Mouse (Mus musculus) MN1 (cell line): ENCODE measurements around the gene Smap2.

Experiments
- DNase-seq: peaks from one replicate; pipeline ENCODE4 v3.0.0-alpha.2; 2016; ENCODE audit warnings: low spot score

Smap2 gene

DNA sequence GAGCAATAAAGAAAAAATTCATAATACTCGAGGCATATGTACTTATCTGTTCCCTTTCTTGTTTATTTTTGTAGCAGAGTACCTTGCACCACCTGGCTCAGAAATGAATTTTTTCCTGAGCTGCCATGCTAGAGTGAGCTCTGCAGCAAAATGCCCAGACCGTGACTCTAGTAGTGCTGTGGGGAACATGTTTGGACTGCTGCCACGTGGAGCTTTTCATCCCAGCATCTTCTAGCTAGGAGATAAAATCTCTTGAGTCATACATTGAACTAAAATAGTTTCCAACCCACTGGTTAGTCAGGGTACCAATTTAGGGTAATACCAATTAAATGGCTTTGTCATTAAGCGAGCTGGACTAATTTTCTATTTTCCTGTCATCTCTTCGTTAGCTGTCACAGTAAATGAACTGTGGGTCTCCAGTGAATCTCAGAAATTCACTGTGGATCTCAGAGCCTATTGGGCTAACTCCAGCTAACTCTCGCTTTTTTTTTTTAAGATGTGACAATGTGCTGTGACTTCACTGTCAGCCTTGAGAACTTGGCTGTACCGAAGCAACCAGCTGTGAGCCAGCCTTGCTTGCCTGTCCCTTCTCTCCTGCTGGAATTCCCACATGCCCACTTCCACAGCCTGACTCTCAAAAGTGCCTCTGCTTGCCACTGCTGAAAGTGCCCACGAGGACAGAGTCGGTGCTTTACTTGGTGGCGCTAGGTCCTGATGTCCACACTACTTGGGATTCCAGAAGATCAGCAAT is 3.2 kb upstream of the Smap2 start:
- peak; percentile 28 for DNase-seq

DNA sequence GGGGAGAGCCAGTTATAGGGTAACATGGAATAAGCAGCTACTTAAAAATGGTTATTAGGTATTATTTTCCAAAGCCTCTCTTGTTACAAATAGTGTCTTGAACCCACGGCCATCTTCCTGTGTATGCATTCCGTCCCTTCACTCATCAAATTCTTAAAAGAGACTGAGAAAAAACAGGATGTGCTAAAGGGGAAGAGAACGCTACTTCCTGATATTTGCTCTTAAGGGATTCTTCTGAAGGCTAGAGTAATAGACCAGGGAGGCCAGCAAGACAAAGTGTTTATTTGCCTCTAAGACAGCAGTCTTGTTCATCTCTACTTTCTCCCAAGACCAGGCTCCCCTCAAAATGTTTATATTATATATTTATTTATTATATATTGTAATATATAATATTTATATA is 1.2 kb upstream of the Smap2 start:
- DNase-seq: no peak

DNA sequence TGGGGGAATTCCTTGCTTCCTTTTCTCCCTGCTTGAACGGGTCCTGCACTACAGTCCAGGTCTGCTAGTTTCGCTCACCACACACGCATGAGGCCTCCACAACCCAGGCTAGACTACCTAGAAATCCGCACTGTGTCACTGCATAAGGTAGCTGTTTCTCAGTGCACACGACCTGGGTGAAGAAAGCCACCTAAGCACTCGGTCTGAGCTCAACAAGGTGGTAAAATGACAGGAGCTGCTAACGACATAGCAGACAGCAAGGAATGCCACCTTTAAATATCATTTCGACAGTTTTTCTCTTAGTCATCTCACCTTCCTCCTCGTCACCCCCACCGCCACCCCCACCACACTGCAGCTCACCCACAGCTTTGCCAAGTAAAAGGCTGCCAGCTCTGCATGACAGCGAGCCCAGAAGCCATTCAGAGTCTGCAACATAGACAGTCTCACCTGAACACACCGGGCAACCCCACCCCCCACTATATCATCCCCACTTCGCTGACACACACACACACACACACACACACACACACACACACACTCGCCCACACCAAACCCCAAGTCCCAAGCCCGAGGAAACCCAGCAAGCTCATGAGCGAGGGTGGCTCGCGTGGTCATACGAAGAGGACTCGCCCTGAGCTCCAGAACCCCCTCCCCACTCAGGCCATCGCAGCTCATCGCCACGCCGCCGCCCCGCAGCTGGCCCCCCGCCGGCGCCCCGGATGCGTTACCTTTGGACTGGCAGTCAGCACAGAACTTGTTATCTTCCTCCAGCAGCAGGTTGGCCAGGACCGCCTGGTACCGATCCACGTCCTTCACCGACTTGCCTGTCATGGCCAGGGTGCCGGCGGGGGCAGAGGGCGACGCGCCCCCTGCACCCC is 787 bp downstream of the Smap2 start:
- no peak for DNase-seq

DNA sequence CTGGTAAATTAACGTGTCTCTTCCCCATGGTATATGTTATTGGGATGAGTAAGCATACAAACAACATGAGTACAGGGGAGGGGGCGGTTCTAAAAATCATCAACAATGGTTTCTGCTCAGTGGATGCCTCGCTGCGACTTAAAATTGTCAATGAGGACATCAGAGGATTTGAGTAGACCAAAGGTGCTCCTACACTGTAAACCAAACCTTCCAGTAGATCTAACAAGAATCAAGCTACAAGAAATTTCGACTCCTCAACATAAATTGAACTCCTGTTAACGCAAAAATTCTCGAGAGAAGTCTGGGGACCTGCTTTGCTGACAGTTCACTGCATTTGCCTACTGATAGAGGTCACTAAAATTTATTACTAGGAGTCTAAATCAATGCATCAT is 1.8 kb downstream of the Smap2 start:
- DNase-seq: no peak

DNA sequence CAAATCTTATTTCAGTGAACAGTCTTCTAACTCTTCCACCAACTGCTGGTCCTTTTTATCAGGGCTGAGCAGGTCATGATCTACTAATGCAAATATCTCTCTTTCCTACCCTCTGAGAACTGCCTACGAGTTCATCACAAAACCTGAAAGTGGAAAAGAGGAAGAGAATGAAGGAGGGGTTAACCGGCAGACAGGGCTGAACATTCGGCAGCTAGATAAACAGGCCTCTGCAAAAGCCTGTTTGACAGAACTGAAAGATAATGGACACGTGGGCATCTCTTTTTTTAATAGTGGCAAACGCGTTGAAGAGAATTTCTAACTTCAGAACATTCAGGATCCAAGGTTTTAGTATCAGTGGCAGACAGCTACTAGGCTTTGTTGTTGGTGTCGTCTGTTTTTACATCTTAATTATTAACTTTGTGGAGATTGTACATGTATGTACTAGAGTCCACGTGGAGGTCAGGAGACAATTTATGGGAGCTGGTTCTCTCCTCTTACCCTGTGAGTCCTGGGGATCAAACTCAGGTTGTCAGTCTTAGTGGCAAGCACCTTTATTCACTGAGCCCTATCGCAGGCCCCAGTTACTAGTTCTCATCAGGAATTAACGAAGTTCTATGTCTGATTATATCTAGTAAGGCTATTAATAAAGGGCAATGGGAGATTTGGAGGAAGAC is 2.3 kb downstream of the Smap2 start:
- DNase-seq: no peak

DNA sequence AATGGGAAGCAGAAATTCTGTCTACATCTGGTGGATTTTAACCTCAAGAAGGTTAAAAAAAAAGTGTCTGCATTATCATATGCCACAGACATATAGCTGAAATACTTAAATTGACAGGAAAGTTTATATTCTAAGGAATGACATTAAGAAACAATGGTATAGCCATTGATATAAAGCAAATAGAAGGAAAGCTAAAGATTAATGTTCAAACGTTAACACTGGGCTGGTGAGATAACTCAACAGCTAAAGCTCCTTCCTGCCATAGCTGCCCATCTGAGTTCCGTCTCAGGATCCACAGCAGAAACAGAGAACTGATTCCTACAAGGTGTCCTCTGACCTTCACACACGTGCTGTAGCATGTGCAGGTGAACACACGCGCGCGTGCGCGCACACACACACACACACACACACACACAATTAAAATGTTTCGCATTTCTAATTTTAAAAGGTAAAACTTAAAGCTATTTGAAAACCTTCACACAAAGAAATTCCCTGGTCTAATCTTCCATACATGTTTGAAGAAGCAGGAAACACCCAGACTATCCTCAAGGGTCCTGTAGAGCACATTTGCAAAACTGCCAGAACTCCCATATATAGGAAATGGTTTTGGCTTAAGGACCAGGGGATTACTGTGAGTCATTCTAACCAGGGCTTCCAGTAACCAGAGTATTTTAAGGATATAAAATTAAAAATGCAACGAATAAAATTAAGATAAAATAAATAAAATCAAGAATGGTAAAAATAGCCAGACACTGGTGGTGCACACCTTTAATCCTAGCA is 6.1 kb downstream of the Smap2 start:
- DNase-seq: no peak

DNA sequence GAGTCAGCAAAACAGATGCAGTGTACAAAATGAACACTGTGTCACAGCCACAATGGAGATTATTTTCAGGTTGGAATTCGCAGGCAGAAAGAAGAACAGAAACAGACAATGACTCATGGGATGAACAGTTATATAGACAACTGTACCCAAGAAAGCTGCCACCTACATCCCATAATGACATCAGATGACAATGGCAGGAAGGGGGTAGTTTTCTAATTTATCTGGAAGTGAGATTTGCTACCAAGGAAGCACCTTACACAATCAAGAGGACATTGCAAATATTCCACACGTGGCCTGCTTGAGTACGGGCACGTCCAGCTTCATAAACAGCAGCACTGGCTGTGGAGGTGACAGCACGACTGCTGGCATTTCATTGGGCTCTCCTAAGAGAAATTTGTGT is 7.9 kb downstream of the Smap2 start:
- DNase-seq: no peak

DNA sequence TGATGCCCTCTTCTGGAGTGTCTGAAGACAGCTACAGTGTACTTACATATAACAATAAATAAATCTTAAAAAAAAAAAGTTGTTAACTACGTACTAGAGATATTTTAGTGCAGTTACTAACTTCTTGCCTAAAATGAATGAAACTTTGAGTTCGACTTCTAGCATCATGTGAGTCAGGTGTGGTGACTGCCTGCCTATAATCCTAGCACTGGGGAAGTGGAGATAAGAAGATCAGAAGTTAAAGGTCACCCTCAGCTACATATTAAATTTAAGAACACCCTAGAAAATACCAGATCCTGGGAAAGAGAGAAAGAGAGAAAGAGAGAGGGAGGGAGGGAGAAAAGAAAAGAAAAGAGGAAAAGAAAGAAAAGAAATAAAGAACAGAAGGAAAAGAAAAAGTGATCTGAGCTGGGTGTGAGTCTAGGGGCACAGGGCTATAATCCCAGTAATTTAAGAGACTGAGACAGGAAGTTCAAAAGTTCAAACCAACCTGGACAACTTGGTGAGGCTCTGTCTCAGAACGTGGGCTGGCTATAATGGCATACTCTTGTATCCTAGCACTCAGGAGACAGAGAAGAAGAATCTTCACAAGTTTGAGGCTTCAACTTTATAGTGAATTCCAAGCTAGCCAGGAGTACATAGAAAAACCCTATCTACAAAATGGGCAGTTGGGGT is 8.8 kb downstream of the Smap2 start:
- DNase-seq: no peak

DNA sequence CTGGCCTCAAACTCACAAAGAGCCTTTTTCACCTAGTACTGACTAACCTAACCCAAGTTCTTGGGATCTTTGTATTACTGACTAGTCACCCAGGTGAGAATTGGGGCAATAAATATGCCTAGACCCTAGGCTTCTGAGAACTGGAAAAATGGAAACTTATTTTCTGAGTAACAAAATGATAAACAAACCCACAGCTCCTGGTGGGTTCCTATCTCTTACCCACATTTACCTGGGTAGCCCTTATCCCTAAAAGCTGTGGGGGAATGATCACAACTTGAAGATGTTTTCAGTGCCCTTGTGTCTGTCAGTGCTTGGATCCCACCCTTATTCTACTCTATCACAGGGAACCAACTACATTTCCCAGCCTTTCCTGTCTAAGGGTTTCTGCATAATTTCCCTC is 10.0 kb downstream of the Smap2 start:
- no peak for DNase-seq

DNA sequence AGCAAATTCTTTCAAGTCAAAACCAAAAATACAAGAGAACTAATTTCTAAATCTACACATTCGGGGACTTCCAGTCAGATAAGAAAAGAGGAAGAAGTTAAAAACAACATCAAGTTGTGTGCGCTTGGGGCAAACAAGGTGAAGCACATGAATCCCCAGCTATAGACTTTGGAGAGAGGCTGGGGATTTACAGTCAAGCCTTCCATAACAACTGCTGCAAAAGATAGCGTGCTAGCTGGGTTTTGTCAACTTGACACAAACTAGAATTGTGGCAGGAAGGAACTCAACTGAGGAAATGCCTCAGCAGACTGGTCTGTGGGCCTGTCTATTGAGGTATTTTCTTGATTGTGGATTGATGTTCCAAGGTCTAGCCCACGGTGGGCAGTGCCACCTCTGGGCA is 12.4 kb downstream of the Smap2 start:
- DNase-seq: no peak

DNA sequence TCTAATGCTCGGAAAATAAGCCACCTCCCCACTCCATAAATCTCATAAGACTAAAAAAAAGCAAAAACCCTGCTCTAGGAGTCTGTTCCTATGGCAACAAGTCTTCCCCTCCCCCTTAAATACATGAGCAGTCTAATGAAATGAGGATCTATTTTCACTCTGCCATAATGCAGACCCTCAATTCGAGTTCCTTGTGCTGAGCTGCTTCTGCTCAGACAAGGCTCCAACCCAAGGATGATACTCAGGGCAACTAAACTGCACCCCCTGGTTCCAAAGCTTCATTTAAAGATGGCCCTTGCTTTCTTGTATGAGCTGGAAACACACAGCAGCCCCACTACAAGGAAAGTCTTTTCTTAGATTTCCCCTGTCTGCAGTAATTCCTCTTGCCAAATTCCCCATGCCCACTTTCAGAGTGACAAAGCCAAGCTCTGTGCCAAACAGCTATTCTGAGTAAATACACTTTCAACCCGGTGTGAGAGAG is 13.4 kb downstream of the Smap2 start:
- no peak for DNase-seq

DNA sequence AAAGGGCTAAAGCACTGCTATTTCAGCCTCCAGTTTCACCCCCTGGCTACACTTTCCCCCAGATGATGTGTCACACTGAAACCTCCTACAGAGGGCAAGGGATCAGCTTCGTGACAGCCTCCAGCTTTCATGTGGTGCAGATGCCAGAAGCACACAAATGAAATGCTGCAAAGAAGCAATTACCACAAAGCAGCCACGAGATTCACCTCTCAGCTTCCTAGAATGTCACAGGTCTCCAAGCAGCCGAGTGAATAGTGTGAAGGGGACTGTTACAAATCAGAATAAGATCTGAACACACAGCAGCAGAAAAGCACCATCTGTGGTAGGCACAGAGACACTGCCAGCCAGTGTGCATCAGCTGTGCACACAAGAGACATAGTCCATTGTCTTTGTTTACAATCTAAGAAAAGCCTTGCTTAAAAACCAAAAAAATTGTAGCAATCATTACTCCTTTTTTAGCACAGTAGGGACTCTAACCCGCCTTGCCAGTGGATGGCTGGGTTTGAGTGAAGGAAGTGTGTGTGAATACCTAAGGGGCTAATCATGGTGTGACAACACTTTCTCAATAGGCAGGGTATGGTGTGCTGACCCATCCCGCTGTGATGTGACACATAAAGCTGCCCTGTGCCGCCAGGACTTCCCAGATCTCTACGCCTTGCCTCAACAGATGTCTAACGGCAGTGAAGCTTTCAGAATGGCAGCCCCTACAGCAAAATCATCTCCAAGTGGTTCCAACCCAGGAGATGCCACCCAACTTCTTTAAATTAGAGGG is 14.5 kb downstream of the Smap2 start:
- no peak for DNase-seq

DNA sequence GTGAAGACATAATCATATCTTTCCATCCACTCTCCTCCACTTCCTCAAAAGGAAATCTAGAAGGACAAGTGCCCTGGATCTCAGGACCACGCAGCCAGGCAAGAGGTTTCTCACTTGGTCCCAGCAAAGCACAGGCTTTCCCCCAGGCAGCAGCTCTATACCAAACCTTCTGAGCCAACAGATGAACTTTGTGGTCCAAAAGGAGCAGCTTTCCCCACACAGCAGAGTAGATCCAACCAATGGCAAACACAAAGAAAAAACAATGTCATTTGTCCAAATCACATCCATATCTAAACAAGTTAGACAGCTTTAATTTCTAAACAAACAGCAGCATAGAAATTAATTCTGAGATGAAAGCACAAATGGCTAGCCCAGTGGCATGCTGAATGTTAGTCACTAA is 15.4 kb downstream of the Smap2 start:
- DNase-seq: no peak

DNA sequence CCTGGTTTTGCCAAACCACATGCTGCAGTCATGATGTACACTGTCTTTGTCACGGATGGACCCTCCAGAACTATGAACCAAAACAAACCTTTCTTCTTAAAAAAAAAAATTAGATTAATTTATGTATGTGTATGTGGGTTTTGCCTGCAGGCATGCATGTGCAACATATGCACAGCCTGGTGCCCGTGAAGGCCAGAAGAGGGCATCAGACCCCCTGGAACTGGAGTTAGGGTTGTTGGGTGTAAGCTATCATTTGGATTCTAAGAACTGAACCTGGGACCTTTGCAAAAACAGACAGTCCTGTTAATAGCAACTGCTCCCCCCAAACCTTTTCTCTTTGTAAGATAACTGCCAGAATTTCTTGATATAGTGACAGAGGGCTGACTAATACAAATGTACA is 16.0 kb downstream of the Smap2 start:
- DNase-seq: no peak

DNA sequence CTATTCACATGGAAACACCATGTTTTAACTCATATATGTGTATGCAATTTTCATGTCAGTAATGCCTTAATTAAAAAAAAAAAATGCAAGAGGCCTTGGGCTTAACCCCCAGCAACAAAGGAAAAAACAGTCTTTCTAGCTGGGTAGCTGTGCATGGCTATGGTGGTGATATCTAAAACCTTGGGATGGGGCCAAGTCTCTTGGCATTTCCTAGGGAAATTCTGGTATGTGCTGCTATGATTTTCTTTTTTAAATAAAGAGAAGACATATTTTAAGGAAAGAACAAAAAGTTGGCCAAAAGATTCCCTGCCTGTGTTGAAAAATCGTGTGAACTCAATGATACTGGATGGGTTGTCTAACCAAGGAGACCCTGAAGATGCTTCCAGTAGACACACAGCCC is 21.1 kb downstream of the Smap2 start:
- no peak for DNase-seq

DNA sequence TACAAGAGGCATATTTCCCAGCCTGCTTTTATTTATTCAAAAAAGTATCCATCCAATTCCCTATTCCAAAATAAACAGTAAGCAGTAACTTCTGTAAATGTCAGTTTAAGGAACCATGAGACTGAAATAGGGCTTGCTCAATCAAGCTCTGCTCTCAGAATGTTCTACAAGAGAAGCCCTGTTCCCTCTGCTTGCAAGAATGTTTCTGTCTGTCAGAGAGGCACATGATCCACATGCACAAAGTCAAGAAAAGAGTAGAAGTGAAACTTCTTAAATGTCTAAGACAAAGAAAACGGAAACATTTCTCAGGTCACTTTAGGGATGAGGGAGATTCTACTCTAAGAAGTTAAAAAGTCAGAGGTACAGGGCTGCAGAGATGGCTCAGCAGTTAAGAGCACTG is 24.0 kb downstream of the Smap2 start:
- no peak for DNase-seq

DNA sequence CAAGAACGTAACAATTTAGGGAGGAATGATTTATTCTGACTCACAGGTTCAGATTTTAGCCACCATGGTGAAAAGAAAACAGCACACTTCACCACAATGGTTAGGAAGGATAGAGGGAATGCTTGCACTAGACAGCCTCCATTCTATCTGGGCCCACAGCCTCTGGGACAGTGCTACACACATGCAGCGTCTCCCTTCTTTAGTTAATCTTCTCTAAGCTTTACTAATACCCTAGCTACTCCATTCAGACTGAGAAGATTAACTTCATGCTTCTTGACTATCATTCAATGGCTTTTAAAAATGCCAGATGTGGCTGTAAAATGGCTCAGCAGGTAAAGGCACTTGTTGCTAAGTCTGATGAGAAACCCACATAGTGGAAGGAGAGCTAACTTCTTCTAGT is 24.8 kb downstream of the Smap2 start:
- no peak for DNase-seq

DNA sequence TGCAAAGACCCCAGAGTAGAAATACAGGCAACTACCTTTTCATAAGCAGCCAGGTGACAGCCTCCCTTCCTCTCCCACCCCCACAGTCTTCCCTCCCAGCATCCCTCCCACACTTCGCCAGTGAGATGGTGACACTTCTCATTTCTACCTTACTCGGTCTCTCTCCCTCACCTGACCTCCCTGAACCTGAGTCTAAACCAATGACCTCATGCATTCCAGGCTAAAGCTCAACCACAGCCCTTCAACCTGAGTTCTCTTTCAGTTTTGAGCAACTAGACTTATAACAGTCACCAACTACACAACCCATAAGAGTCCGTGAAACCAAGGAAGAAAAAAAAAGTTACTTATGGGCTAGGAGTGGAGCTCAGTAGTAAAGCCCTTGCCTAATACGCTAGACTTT is 29.7 kb downstream of the Smap2 start:
- no peak for DNase-seq

DNA sequence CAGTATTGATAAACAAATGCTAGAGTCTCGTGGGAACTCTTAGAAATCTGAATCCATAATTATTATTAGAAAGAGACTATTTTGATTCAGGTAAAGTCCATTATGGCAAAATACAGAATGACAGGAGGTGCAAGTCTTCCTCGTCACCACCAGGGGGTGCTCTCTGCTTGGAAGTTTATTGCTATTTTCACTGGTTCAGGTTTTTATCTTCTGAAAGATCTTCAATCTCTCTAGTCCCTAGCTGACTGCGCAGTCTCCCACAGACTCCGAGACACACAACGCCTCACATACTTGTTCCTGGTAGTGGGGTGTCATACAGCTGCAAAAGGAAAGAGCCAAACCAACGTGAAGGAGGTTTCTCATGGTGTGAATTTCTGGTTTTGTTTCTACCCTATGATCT is 30.6 kb downstream of the Smap2 start:
- DNase-seq: peak; percentile 32

DNA sequence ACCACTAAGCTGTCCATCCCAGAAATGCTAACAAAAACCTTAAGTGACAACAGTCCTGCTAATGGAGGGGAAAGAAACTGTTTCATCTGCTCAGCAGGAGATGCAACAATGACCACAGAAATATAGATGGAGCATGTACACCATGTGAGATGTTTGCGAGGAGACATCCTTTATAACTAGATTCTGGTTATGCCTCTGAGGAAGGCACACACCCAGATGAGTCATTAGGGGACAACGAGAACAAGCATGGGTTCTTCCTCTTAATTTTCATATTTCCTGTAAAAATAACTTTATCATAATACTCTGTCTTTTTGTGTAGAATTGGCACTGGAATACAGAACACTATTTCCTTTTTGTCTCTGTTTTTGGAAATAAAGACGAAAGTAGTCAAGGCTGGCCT is 38.8 kb downstream of the Smap2 start:
- DNase-seq: no peak

DNA sequence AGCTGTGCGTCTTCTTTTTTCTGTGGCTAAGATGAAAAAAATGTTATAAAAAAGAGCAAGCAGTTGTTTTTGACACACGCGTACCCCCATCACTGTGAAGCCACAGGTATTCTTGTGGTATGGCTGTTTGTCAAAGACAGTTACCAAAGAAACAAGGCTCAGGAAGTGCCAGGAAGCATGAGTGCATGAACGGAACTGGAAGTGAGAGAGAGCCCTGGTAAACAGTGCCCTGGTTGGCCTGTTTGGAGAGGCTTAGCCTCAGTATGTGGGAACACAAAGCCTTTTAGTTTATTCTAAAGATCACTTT is 41.7 kb downstream of the Smap2 start:
- no peak for DNase-seq
